Mouse (Mus musculus) embryonic facial prominence, embryonic 13.5 days (tissue): ENCODE data around the gene St3gal2. TPM values are rescaled to one million over a fixed set of nuclear protein-coding genes. Genes with fewer than 3 reads are reported as not detected.
"Not testable (repeated sequence)": the region's sequence is repeated elsewhere in the genome, so short reads cannot be mapped to it uniquely, and the experiment has no call there.

ENCODE experiments used
- ATAC-seq: fragments of 200-750 bp; cut with Nextera tagmentation; 2 replicates; pipeline ENCODE4 v1.8.0; 2017; ENCODE audit warnings: low read depth; ENCODE audit not compliant: insufficient number of reproducible peaks, insufficient read depth, low FRiP score, low TSS enrichment
- H3K27ac ChIP-seq: fragments of 300-500 bp; sonication (generic); 2 replicates; pipeline ENCODE4 v1.5.1; 2015; ENCODE audit warnings: moderate library complexity, mild to moderate bottlenecking, inconsistent platforms
- H3K27me3 ChIP-seq: fragments of 300-500 bp; sonication (generic); 2 replicates; pipeline ENCODE4 v1.6.1; 2015; ENCODE audit warnings: mild to moderate bottlenecking, inconsistent platforms
- H3K36me3 ChIP-seq: fragments of 300-500 bp; sonication (generic); 2 replicates; pipeline ENCODE4 v1.6.1; 2015; ENCODE audit warnings: mild to moderate bottlenecking, inconsistent platforms
- H3K4me1 ChIP-seq: fragments of 300-500 bp; sonication (generic); 2 replicates; pipeline ENCODE4 v1.6.1; 2015; ENCODE audit warnings: inconsistent platforms
- H3K4me2 ChIP-seq: fragments of 300-500 bp; sonication (generic); 2 replicates; pipeline ENCODE4 v1.6.1; 2015; ENCODE audit warnings: moderate library complexity, mild to moderate bottlenecking, inconsistent platforms
- H3K4me3 ChIP-seq: fragments of 300-500 bp; sonication (generic); 2 replicates; pipeline ENCODE4 v1.5.1; 2015; ENCODE audit warnings: mild to moderate bottlenecking, inconsistent platforms
- H3K9ac ChIP-seq: fragments of 300-500 bp; sonication (generic); 2 replicates; pipeline ENCODE4 v1.6.1; 2015; ENCODE audit warnings: mild to moderate bottlenecking, inconsistent platforms
- H3K9me3 ChIP-seq: fragments of 300-500 bp; sonication (generic); 2 replicates; pipeline ENCODE4 v1.6.1; 2016; ENCODE audit warnings: inconsistent platforms
- WGBS: fragments of 180-500 bp; shearing (Covaris S2); methylation state at CpG from one replicate; pipeline ENCODE4 v1.1.7; 2015; ENCODE audit warnings: mixed read lengths; 5-methylcytosine and 5-hydroxymethylcytosine counted together
- polyA plus RNA-seq: library from polyadenylated mRNA; unstranded; fragments of >200 nt; fragmentation: Nextera tagmentation; extraction: Ambion mirVana; gene quantifications from 2 replicates; pipeline ENCODE4 v1.2.1, GENCODE M21; 2015

The St3gal2 gene
- polyA plus RNA-seq, 1 experiment from 2014 or later, result 35.7 TPM

DNA sequence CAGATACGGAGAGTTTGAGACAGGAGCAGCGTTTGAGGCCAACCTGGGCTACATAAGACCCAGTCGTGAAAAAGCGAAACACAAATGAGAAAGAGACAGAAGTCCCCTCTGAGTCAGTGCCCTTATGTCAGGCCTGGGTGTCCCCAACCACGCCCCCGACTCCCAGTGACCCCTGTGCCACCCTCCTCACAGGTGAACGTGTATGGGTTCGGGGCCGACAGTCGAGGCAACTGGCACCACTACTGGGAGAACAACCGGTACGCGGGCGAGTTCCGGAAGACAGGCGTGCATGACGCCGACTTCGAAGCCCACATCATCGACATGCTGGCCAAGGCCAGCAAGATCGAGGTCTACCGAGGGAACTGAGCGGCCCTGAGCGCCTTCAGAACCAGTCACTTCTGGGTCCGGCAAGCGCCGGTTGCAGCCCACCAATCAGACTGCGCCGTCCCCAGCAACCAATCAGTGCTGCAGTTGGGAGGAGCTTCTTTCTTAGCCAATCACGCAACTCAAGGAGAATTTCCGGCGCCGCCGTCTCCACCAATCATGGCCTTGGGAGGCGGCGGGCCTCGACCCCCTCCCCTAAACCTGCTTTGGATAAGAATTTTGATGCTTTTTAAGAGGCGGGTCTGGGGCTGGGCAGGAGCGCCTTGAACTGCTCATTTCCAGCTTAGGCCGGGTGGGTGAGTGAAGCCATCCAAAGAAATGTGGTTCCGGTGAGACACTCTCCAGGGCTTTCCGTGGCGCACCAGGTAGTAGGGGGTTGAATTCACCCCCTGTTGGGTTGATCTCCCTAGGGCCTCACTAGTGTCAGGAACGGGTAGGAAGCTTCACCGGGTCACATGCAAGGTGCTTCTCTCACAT is 50.4 kb downstream of the St3gal2 start:
- peaks cover 78% of the 10 kb centered on the region for H3K36me3 ChIP-seq
- peak overlapping the region; percentile 47 for H3K4me3 ChIP-seq
- H3K9ac ChIP-seq, result peak overlapping the region; percentile 69
- peak; percentile 94 for ATAC-seq
- H3K27ac ChIP-seq, result peak overlapping the region; percentile 62
- H3K4me2 ChIP-seq, result peak overlapping the region; percentile 74
- H3K27me3 ChIP-seq, result no peaks in the 10 kb centered on the region
- no peaks in the 10 kb centered on the region for H3K9me3 ChIP-seq
- 6% methylated on average over 45 of the region's 45 CpGs for WGBS
- peaks cover 15% of the 10 kb centered on the region for H3K4me1 ChIP-seq

GRCm38 (mm10) chr8:110976532-110976931 is 56.8 kb downstream of the St3gal2 start:
- not testable (repeated sequence) for H3K4me1 ChIP-seq, H3K27me3 ChIP-seq, H3K4me2 ChIP-seq, H3K4me3 ChIP-seq, H3K9ac ChIP-seq, H3K9me3 ChIP-seq, ATAC-seq, H3K27ac ChIP-seq
- 93% methylated on average over 8 of the region's 8 CpGs for WGBS
- H3K36me3 ChIP-seq, result peaks cover 69% of the 10 kb centered on the region

DNA sequence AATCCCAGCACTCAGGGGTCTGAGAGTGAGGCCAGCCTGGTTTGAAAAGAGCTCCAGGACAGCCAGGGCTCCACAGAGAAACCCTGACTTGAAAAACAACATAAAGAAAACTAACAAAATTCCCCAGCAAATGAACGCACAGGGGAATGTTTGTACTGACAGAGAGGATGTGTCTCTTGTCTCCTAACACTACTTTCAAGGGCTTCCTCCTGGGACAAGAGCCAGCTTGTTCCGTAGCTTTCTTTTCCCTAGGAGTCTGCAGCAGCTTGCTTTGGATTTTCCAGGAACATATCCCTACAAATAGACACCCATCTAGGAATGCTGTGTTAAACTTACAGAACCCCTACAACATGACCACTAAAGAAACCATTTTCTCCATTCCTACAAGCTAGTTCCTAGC is 58.3 kb downstream of the St3gal2 start:
- H3K27ac ChIP-seq, H3K4me3 ChIP-seq, ATAC-seq, H3K4me1 ChIP-seq, H3K4me2 ChIP-seq, H3K27me3 ChIP-seq, H3K9ac ChIP-seq, H3K9me3 ChIP-seq: not testable (repeated sequence)
- WGBS, result 82% methylated on average over 2 of the region's 2 CpGs
- peaks cover 72% of the 10 kb centered on the region for H3K36me3 ChIP-seq

DNA sequence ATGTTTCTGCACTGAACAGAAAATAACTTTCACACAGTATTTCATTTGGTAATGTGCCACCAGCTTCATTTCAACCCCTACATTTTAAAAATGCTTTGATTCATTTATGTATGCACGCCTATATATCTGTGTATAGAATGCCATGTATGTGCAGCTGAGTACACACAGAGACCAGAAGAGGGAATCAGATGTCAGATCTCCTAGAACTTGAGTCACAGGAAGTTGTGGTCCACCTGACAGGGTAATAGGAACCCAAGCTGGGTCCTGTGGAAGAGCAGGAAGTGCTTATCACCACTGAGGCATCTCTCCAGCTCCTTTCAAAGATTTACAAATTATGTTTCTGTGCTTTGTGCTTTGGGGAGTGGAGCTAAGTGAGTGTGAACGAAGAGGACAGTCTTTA is 61.6 kb downstream of the St3gal2 start:
- no peaks in the 10 kb centered on the region for H3K27me3 ChIP-seq
- H3K9ac ChIP-seq, result no peak overlapping the region
- no peaks in the 10 kb centered on the region for H3K4me1 ChIP-seq
- H3K4me2 ChIP-seq, result no peak overlapping the region
- H3K27ac ChIP-seq, result no peak overlapping the region
- H3K36me3 ChIP-seq, result peaks cover 75% of the 10 kb centered on the region
- ATAC-seq, result no peak
- H3K4me3 ChIP-seq, result no peak overlapping the region
- no peaks in the 10 kb centered on the region for H3K9me3 ChIP-seq
- 90% methylated on average over 2 of the region's 2 CpGs for WGBS

DNA sequence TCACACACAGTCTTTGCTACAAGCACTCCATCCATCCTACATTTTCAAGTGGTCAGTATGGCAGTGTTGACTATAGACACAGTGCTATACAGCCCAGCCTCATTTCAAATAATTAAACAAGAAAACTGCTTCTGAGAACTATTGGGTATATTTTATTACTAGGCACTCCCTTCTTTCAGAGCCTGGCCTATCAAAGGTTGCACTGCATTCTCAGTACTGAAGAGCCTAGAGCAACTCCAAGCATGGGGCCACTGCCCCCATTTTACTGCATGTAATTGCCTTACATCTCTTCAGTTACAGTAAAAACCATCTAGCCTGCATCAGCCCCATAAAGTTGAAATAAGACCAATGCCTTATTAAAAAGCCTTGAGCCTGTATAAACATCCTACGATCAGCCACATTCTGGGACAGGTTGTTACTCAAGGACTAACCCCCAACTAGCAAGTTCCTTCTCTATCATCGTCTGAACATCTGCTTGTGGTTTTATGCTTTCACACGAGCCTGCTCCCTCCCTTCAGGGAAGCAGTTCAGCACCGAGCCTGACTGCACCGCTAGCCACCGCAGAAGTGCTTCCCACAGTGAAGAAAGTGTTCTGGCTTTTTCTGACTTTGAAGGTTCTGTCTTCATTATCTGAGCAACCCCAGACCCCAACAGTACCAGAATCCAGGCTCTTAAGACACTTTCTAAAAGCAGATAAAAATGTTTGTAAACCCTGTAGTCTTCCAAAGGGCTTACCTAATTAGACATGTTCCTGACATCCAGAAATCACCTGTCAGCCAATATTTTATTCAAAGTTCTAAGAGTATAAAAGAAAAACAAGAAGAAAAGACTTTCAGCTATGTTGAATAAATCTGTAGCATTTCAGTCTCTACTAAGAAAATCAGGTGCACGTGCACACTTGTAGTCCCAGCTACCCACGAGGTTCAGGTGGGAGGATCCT is 68.4 kb downstream of the St3gal2 start:
- no peaks in the 10 kb centered on the region for H3K4me1 ChIP-seq
- H3K4me2 ChIP-seq, result no peak overlapping the region
- no peak overlapping the region for H3K27ac ChIP-seq
- no peaks in the 10 kb centered on the region for H3K27me3 ChIP-seq
- H3K9me3 ChIP-seq, result no peaks in the 10 kb centered on the region
- no peak for ATAC-seq
- H3K9ac ChIP-seq, result no peak overlapping the region
- 71% methylated on average over 8 of the region's 8 CpGs for WGBS
- H3K4me3 ChIP-seq, result no peak overlapping the region
- peaks cover 92% of the 10 kb centered on the region for H3K36me3 ChIP-seq

- ATAC-seq, result no peak
- H3K27me3 ChIP-seq, result no peaks in the 10 kb centered on the region
Observed at GRCm38 (mm10) chr8:110990017-110990416, 70.3 kb downstream of the St3gal2 start.

GRCm38 (mm10) chr8:110996641-110997430 is 77.1 kb downstream of the St3gal2 start:
- peak overlapping the region; percentile 93 for H3K4me3 ChIP-seq
- H3K36me3 ChIP-seq, result peaks cover 20% of the 10 kb centered on the region
- peaks cover 5% of the 10 kb centered on the region; the same call in 1 of the 2 replicates for H3K4me1 ChIP-seq
- no peak for ATAC-seq
- WGBS, result 37% methylated on average over 16 of the region's 16 CpGs
- peak overlapping the region; percentile 86 for H3K27ac ChIP-seq
- peak overlapping the region; percentile 85 for H3K4me2 ChIP-seq
- peak overlapping the region; percentile 92 for H3K9ac ChIP-seq
- H3K9me3 ChIP-seq, result no peaks in the 10 kb centered on the region
- H3K27me3 ChIP-seq, result no peaks in the 10 kb centered on the region

More at GRCm38 (mm10) chr8:110990017-110990416, 70.3 kb downstream of the St3gal2 start:
- H3K4me1 ChIP-seq, result no peaks in the 10 kb centered on the region
- no peak overlapping the region for H3K4me2 ChIP-seq
- no peak overlapping the region for H3K9ac ChIP-seq
- no peak overlapping the region for H3K4me3 ChIP-seq
- WGBS, result 91% methylated on average over 9 of the region's 9 CpGs
- H3K27ac ChIP-seq, result no peak overlapping the region
- H3K36me3 ChIP-seq, result peaks cover 80% of the 10 kb centered on the region
- H3K9me3 ChIP-seq, result no peaks in the 10 kb centered on the region

DNA sequence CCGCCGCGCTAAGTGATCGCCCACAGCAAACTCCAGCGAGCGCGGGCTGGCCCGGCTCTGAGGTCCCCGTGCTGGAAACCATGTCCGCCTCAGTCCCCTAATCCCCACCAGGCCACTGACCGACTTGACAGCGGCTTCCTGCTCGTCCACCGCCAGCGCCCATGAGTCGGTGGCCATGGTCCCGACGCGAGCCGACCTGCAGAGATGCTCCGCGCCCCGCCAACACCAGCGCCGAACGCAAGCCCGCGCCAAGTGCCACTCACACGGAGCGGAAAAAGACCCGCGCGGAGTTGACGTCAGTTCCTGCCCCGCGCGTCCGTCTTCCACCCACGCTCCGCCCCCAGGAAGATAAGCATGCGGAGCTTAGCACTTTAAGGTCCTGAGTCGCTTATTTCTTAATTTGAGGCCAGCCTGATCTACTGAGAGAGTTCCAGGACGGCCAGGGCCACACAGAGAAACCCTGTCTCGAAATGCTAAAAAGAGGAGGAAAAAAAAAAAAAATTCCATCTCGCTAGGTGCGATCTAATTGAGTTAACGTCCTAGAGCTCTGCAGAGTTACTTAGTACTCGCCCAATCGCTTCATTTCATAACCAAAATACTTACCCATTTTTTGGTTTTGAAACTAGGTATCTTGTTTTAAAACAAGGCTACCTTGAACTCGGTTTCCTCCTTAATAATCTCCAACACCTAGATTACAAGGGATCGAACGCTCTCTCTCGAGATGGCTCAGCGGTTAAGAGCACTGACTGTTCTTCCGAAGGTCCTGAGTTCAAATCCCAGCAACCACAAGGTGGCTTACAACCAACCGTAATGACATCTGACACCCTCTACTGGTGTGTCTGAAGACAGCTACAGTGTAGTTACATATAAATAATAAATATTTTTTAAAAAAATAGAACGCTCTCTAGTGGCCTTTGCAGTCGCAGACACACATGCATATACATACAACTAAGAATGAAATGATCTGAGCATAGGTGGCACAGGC is 78.1 kb downstream of the St3gal2 start, which contains the start of gene Ddx19a:
TSS of gene Ddx19a (minus strand) at position 254 of the 985 bp plus-strand sequence.
- Histone ChIP-seq H3K36me3 (peaks cover 14% of the 10 kb centered on the region), H3K9me3 (no peaks in the 10 kb centered on the region), H3K27ac (peak within 1 kb of the TSS; percentile 86), H3K4me3 (peak within 1 kb of the TSS; percentile 93), H3K4me2 (peak within 1 kb of the TSS; percentile 85), H3K9ac (peak within 1 kb of the TSS; percentile 92), H3K4me1 (peaks cover 5% of the 10 kb centered on the region; the same call in 1 of the 2 replicates), H3K27me3 (no peaks in the 10 kb centered on the region)
- peak; percentile 82 for ATAC-seq
- WGBS, result 3% methylated on average over 58 of the region's 58 CpGs

DNA sequence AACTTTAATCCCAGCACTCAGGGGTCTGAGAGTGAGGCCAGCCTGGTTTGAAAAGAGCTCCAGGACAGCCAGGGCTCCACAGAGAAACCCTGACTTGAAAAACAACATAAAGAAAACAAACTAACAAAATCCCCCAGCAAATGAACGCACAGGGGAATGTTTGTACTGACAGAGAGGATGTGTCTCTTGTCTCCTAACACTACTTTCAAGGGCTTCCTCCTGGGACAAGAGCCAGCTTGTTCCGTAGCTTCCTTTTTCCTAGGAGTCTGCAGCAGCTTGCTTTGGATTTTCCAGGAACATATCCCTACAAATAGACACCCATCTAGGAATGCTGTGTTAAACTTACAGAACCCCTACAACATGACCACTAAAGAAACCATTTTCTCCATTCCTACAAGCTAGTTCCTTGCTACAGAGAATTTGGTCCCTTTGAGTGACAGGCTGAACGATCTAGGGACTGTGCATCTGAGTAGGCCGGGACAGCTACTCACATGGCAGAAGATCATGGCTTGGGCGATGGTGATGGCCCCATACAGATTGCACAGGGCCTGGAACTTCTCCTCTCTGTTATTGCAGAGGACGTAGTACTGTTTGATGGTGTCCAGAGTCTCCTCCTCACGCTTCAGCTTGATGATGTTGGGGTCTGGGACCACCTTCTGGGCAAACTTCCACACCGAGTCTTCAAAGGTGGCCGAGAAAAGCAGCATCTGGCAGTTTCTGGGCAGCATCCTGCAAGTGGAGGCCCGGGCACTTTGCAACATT is 90.7 kb downstream of the St3gal2 start:
- peaks cover 46% of the 10 kb centered on the region for H3K36me3 ChIP-seq
- H3K9ac ChIP-seq, H3K27me3 ChIP-seq, H3K4me1 ChIP-seq, H3K27ac ChIP-seq, H3K4me2 ChIP-seq, ATAC-seq, H3K4me3 ChIP-seq, H3K9me3 ChIP-seq: not testable (repeated sequence)
- 89% methylated on average over 9 of the region's 10 CpGs for WGBS
